Mouse (Mus musculus) E14TG2a.4 (cell line): ENCODE measurements at regions not wholly inside any gene's neighbourhood (a gene's known extent, or its start where the extent isn't known, plus 50 kb on each side); places are given as distances from the start of the nearest gene placed in this dataset.

Experiments
- CTCF ChIP-seq: conservative IDR thresholded peaks from 2 replicates; pipeline ENCODE4 v1.5.1; 2014; ENCODE audit warnings: low read length
- POU5F1 ChIP-seq: IDR thresholded peaks from 2 replicates; pipeline ENCODE4 v1.6.1; 2014; ENCODE audit warnings: low read length, borderline replicate concordance

GRCm38 (mm10) chr4:12263197-12263596 lies 91.4 kb upstream of the Fam92a start:
- no peak for TF ChIP-seq CTCF
- TF ChIP-seq POU5F1, result no peak
